Mouse (Mus musculus) lung, embryonic 16.5 days (tissue): ENCODE data around the gene Arsg. TPM values are rescaled to one million over a fixed set of nuclear protein-coding genes. Genes with fewer than 3 reads are reported as not detected.

ENCODE experiments used
- ATAC-seq: fragments of 200-750 bp; cut with Nextera tagmentation; 2 replicates; pipeline ENCODE4 v1.8.0; 2017; ENCODE audit warnings: low read depth, mild to moderate bottlenecking, moderate library complexity
- H3K27ac ChIP-seq: fragments of 300-500 bp; sonication (generic); 2 replicates; pipeline ENCODE4 v1.5.1; 2014; ENCODE audit warnings: mild to moderate bottlenecking, control low read depth, low read length
- H3K27me3 ChIP-seq: fragments of 300-500 bp; sonication (generic); 2 replicates; pipeline ENCODE4 v1.6.1; 2014; ENCODE audit warnings: low read depth, low read length, mixed read lengths; ENCODE audit not compliant: control insufficient read depth, insufficient read depth
- H3K36me3 ChIP-seq: fragments of 300-500 bp; sonication (generic); 2 replicates; pipeline ENCODE4 v1.6.1; 2014; ENCODE audit warnings: low read length; ENCODE audit not compliant: control insufficient read depth, insufficient read depth
- H3K4me1 ChIP-seq: fragments of 300-500 bp; sonication (generic); replicated peaks from 2 replicates; pipeline ENCODE4 v1.6.1; 2014; ENCODE audit warnings: low read length, mixed read lengths; ENCODE audit not compliant: control insufficient read depth, insufficient read depth
- H3K4me2 ChIP-seq: fragments of 300-500 bp; sonication (generic); 2 replicates; pipeline ENCODE4 v1.6.1; 2014; ENCODE audit warnings: low read depth, low read length, control low read depth
- H3K4me3 ChIP-seq: fragments of 300-500 bp; sonication (generic); 2 replicates; pipeline ENCODE4 v1.5.1; 2014; ENCODE audit warnings: mild to moderate bottlenecking, low read length, control low read depth
- H3K9ac ChIP-seq: fragments of 300-500 bp; sonication (generic); 2 replicates; pipeline ENCODE4 v1.6.1; 2014; ENCODE audit warnings: low read length, control low read depth
- H3K9me3 ChIP-seq: fragments of 300-500 bp; sonication (generic); 2 replicates; pipeline ENCODE4 v1.6.1; 2016; ENCODE audit warnings: low read length; ENCODE audit not compliant: control insufficient read depth
- WGBS: fragments of 180-500 bp; shearing (Covaris S2); extraction: QIAGEN DNeasy Blood & Tissue Kit; methylation state at CpG from one replicate; pipeline ENCODE4 v1.1.7; 2014; 5-methylcytosine and 5-hydroxymethylcytosine counted together
- polyA plus RNA-seq: library from polyadenylated mRNA; unstranded; fragments of >200 nt; fragmentation: Nextera tagmentation; extraction: Ambion mirVana; gene quantifications from 2 replicates; pipeline ENCODE4 v1.2.1, GENCODE M21; 2015

Arsg gene
- polyA plus RNA-seq, 1 experiment from 2014 or later = 4.7 TPM

- Histone ChIP-seq H3K4me3 (no peak overlapping the region), H3K4me1 (peaks cover 22% of the 10 kb centered on the region), H3K27me3 (no peaks in the 10 kb centered on the region), H3K27ac (no peak overlapping the region), H3K9ac (no peak overlapping the region), H3K4me2 (no peak overlapping the region), H3K36me3 (peaks cover 4% of the 10 kb centered on the region; the same call in 1 of the 2 replicates), H3K9me3 (no peaks in the 10 kb centered on the region)
- no peak for ATAC-seq
- WGBS = 70% methylated on average over 8 of the region's 8 CpGs
These were observed 116.8 kb downstream of the Arsg start for GRCm38 (mm10) chr11:109590012-109590411.

DNA sequence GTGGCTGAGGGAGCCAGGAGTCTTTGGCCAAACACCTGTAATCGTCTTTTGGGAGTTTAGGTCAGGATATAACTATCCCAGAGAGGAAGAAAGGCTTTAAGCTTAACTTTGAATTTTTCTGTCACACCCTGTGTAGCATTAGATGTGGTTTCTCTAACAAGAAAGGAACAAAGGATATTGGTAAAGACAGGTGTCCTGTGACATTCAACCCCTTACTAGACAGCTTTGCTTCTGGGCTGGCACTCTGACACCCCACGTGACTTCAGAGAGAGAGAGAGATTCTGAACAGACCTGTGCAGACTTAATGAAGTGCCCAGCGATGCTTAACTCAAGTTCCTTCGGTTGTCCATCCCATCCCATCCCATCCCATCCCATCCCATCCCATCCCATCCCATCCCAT lies 118.3 kb downstream of the Arsg start:
- Histone ChIP-seq H3K9ac (no peak overlapping the region), H3K4me3 (no peak overlapping the region), H3K27me3 (no peaks in the 10 kb centered on the region), H3K4me1 (peaks cover 22% of the 10 kb centered on the region), H3K9me3 (no peaks in the 10 kb centered on the region), H3K27ac (no peak overlapping the region), H3K4me2 (no peak overlapping the region), H3K36me3 (peaks cover 8% of the 10 kb centered on the region; the same call in 1 of the 2 replicates)
- no peak for ATAC-seq
- WGBS = 74% methylated on average over 4 of the region's 4 CpGs

- Histone ChIP-seq H3K9me3 (no peaks in the 10 kb centered on the region), H3K9ac (no peak overlapping the region), H3K27ac (peak overlapping the region; percentile 78), H3K4me3 (no peak overlapping the region), H3K27me3 (no peaks in the 10 kb centered on the region), H3K36me3 (peaks cover 14% of the 10 kb centered on the region), H3K4me1 (peaks cover 11% of the 10 kb centered on the region), H3K4me2 (no peak overlapping the region)
- ATAC-seq = peak; percentile 85
- WGBS = 28% methylated on average over 6 of the region's 6 CpGs
These were observed 120.2 kb downstream of the Arsg start for GRCm38 (mm10) chr11:109593200-109593981.

- no peak overlapping the region for H3K4me2 ChIP-seq
- no peak for ATAC-seq
- H3K27ac ChIP-seq = no peak overlapping the region
- WGBS = 82% methylated on average over 8 of the region's 8 CpGs
- H3K9me3 ChIP-seq = no peaks in the 10 kb centered on the region
- H3K4me1 ChIP-seq = peaks cover 11% of the 10 kb centered on the region
- H3K27me3 ChIP-seq = no peaks in the 10 kb centered on the region
- H3K9ac ChIP-seq = no peak overlapping the region
- peaks cover 17% of the 10 kb centered on the region for H3K36me3 ChIP-seq
- H3K4me3 ChIP-seq = no peak overlapping the region
These were observed 121.6 kb downstream of the Arsg start for GRCm38 (mm10) chr11:109594761-109595160.

DNA sequence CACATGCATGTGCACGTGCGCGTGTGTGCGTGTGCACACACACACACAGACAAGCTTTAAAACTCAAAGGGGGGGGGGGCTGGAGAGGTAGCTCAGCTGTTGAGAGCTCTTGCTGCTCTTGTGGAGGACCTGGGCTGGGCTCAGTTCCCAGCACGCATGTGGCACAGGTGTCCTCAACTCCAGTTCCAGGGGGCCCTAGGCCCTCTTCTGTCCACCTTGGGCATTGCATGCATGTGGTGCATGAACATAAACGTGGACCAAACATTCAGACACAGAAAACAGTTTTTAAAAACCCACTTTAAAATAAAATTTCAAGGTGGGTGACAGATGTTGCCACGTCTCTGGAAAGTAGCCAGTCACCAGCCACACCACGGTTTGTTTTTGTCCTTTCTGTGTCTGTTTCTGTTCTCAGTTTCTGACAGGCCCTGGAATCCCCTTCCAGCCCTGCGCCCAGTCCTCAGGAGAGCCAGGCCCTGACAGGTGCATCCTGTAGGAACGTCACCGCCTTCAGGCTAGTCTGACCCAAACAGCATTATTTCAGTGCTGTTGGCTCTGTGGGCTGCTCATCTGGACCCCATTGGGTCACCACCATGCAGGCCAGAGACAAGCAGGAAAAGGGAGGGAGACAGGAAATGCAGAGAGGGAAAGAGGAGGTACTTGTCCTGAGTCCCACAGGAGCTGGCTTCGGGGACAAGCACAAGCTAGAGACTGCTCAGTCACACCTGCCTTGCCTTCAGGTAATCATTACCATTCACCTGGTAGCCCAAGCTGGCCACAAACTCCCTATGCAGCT lies 125.8 kb downstream of the Arsg start:
- H3K9ac ChIP-seq = no peak overlapping the region
- H3K36me3 ChIP-seq = peaks cover 28% of the 10 kb centered on the region
- H3K27me3 ChIP-seq = no peaks in the 10 kb centered on the region
- no peak overlapping the region for H3K4me2 ChIP-seq
- H3K4me1 ChIP-seq = peaks cover 3% of the 10 kb centered on the region
- 78% methylated on average over 12 of the region's 12 CpGs for WGBS
- no peak overlapping the region for H3K27ac ChIP-seq
- ATAC-seq = no peak
- no peaks in the 10 kb centered on the region for H3K9me3 ChIP-seq
- H3K4me3 ChIP-seq = no peak overlapping the region

DNA sequence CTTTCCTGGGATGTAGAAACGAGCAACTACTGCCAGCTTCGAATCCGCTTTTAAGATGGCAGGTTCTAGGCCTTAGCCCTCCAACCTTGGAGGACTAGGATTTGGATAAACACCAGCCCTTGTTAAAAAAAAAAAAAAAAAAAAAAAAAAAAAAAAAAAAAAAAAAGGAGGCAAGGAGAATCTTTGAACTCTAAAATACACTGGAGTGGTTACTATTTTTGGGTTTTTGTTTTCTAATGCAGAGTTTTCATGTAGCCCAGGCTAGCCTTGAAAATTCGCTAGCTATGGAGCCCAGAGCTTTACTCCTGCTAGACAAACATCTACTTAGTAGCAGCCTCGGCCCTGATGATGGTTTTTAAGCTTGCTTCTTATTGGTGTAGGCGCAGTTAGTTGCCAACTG lies 134.4 kb downstream of the Arsg start:
- H3K9me3 ChIP-seq = no peaks in the 10 kb centered on the region
- H3K27me3 ChIP-seq = no peaks in the 10 kb centered on the region
- H3K4me2 ChIP-seq = no peak overlapping the region
- peaks cover 13% of the 10 kb centered on the region for H3K36me3 ChIP-seq
- H3K4me1 ChIP-seq = peaks cover 20% of the 10 kb centered on the region
- H3K4me3 ChIP-seq = no peak overlapping the region
- no peak overlapping the region for H3K9ac ChIP-seq
- no peak for ATAC-seq
- H3K27ac ChIP-seq = no peak overlapping the region
- WGBS = 73% methylated on average over 6 of the region's 6 CpGs

GRCm38 (mm10) chr11:109608976-109609625 lies 135.9 kb downstream of the Arsg start:
- H3K4me2 ChIP-seq = no peak overlapping the region

GRCm38 (mm10) chr11:109610046-109610794 lies 137.0 kb downstream of the Arsg start:
- peak overlapping the region; percentile 86 for H3K4me3 ChIP-seq
- peaks cover 21% of the 10 kb centered on the region for H3K4me1 ChIP-seq
- H3K4me2 ChIP-seq = peak overlapping the region; percentile 73
- H3K36me3 ChIP-seq = 0 out of 2 replicates have a peak, but pooled peaks cover 2% of the 10 kb centered on the region
- peak overlapping the region; percentile 88 for H3K27ac ChIP-seq
- 13% methylated on average over 9 of the region's 9 CpGs for whole genome bisulfite sequencing
- no peaks in the 10 kb centered on the region for H3K27me3 ChIP-seq
- no peak for ATAC-seq
- no peaks in the 10 kb centered on the region for H3K9me3 ChIP-seq
- H3K9ac ChIP-seq = peak overlapping the region; percentile 88

More at GRCm38 (mm10) chr11:109608976-109609625, 135.9 kb downstream of the Arsg start:
- peaks cover 21% of the 10 kb centered on the region for H3K4me1 ChIP-seq
- H3K4me3 ChIP-seq = no peak overlapping the region
- no peak overlapping the region for H3K27ac ChIP-seq
- 60% methylated on average over 6 of the region's 6 CpGs for WGBS
- ATAC-seq = no peak
- H3K36me3 ChIP-seq = peaks cover 3% of the 10 kb centered on the region; the same call in 1 of the 2 replicates
- no peaks in the 10 kb centered on the region for H3K9me3 ChIP-seq
- no peaks in the 10 kb centered on the region for H3K27me3 ChIP-seq
- no peak overlapping the region for H3K9ac ChIP-seq
